Mouse (Mus musculus) liver, adult 2 months (tissue): Measurements from ENCODE around the gene Lrrc1.

Source experiments
- CTCF ChIP-seq: fragments of 200-500 bp; IDR thresholded peaks from 2 replicates; pipeline ENCODE4 v1.5.1; 2011; ENCODE audit warnings: low read depth, low read length, control low read depth
- POLR2A ChIP-seq: fragments of 200-500 bp; IDR thresholded peaks from 2 replicates; pipeline ENCODE4 v1.6.1; 2011; ENCODE audit warnings: low read length, control low read depth; ENCODE audit not compliant: insufficient read depth; ENCODE audit errors: extremely low read depth

- TF ChIP-seq CTCF (no peak), POLR2A (no peak)
These were observed 99.8 kb downstream of the Lrrc1 start for GRCm38 (mm10) chr9:77444876-77445275.
